Mouse (Mus musculus): ENCODE measurements around the gene Noxred1. TPM values are rescaled to one million over a fixed set of nuclear protein-coding genes. Genes with fewer than 3 reads are reported as not detected.
A peak's percentile ranks its signal among the peaks of the same experiment; 100 is the strongest.

The Noxred1 gene
- polyA plus RNA-seq, 1 experiment = not detected

DNA sequence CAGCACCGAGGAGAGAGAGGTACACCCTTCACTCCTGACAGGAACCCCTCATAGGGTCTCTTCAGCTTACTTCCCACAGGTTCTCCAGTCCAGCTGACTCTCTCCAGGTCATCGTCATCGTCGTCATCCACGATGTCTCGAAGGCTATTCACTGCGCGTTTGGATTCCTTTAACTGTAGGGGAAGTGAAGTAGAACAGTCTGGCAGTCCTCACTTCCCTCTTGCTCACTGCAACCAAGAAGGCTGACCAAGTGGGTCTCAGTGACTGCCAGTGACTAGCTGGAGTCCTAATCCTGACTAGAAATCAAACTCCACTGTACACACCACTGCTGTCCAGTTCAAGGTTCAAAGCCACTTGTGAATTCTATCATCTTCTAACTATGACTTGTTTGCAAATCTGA lies 22.0 kb upstream of the Noxred1 start:
- no peak overlapping the region for H3K4me3 ChIP-seq (replicated peaks; ENCODE audit: control insufficient read depth, low read depth, low read length)
- peaks cover 3% of the 10 kb centered on the region; the same call in 1 of the 2 replicates for H3K4me1 ChIP-seq (ENCODE audit: control insufficient read depth, insufficient read depth, low read length)
- TF ChIP-seq CTCF (IDR thresholded peaks at IDR 0.05; ENCODE audit: control insufficient read depth, insufficient read depth, low read length) = no peak
- TF ChIP-seq POLR2A (IDR thresholded peaks at IDR 0.05; ENCODE audit: borderline replicate concordance, control insufficient read depth, low read depth, low read length) = no peak
- H3K27ac ChIP-seq (ENCODE audit: control insufficient read depth, insufficient read depth, low read depth, low read length, poor library complexity) = no peak overlapping the region
- 89% methylated on average over 8 of the region's 8 CpGs for WGBS

DNA sequence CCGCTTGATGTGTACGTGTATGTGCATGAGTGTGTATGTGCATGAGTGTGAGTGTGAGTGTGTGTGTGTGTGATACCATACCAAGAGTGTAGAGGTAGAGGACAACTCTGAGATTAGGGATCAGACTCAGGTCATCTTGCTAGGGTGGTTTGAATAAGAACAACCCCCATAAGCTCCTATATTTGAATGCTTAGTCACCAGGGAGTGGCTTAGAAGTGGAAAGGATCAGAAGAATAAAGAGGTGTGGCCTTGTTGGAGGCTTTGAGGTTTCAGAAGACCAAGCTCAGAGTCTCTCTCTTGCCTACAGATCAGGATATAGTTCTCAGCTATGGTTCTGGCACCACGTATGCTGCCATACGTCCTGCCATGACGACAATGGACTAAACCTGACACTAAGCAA lies 18.1 kb upstream of the Noxred1 start:
- 89% methylated on average over 5 of the region's 5 CpGs for WGBS
- no peak for TF ChIP-seq CTCF (IDR thresholded peaks at IDR 0.05; ENCODE audit: control insufficient read depth, insufficient read depth, low read length)
- TF ChIP-seq POLR2A (IDR thresholded peaks at IDR 0.05; ENCODE audit: borderline replicate concordance, control insufficient read depth, low read depth, low read length) = no peak
- no peak overlapping the region for H3K4me3 ChIP-seq (replicated peaks; ENCODE audit: control insufficient read depth, low read depth, low read length)
- H3K27ac ChIP-seq (ENCODE audit: control insufficient read depth, insufficient read depth, low read depth, low read length, poor library complexity) = no peak overlapping the region
- H3K4me1 ChIP-seq (ENCODE audit: control insufficient read depth, insufficient read depth, low read length) = peaks cover 2% of the 10 kb centered on the region; the same call in 1 of the 2 replicates

DNA sequence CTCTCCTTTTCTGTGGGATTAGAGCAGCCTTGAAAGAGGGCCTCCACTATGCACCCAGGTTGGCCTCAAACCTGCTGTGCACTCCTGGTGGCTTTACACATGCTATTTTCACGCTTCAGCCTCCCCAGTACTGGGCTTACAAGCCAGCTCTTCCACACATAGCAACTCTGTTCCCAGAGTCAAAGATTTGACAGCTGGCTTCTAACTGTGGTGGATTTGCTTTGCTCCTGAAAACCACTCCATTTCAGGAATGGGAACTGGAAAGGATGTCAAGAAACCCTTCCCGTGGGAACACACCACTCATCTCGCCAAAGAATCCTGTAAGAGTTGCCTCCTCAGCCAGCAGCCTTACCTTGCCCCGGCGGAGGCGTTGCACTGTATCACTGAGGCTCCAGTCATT lies 15.3 kb upstream of the Noxred1 start:
- no peak overlapping the region for H3K27ac ChIP-seq (ENCODE audit: control insufficient read depth, insufficient read depth, low read depth, low read length, poor library complexity)
- H3K4me1 ChIP-seq (ENCODE audit: control insufficient read depth, insufficient read depth, low read length) = no peaks in the 10 kb centered on the region
- H3K4me3 ChIP-seq (replicated peaks; ENCODE audit: control insufficient read depth, low read depth, low read length) = no peak overlapping the region
- TF ChIP-seq CTCF (IDR thresholded peaks at IDR 0.05; ENCODE audit: control insufficient read depth, insufficient read depth, low read length) = no peak
- WGBS = 90% methylated on average over 6 of the region's 6 CpGs

DNA sequence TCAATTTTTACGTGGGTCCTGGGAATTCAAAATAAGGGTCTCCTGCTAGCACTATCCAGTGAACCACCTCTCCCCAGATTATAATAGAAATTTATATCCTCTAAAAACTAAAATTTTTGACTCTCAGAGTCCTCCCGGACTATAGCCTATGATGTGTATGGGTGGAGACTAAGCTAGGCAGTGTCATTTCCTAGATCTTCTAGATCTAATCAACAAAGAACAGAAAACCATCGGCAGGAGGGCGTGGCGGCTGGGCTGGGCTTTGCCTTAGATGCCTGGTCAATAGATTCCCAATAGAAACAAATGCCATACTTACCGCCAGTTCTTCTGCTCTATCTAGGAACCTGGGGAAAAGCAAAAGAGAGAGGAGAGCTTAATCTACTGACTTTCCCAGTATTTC lies 11.6 kb upstream of the Noxred1 start:
- Histone ChIP-seq H3K4me1 (ENCODE audit: control insufficient read depth, insufficient read depth, low read length) (no peaks in the 10 kb centered on the region), H3K4me3 (replicated peaks; ENCODE audit: control insufficient read depth, low read depth, low read length) (no peak overlapping the region), H3K27ac (ENCODE audit: control insufficient read depth, insufficient read depth, low read depth, low read length, poor library complexity) (no peak overlapping the region)
- no peak for TF ChIP-seq CTCF (IDR thresholded peaks at IDR 0.05; ENCODE audit: control insufficient read depth, insufficient read depth, low read length)
- no peak for TF ChIP-seq POLR2A (IDR thresholded peaks at IDR 0.05; ENCODE audit: borderline replicate concordance, control insufficient read depth, low read depth, low read length)
- 69% methylated on average over 6 of the region's 6 CpGs for WGBS

DNA sequence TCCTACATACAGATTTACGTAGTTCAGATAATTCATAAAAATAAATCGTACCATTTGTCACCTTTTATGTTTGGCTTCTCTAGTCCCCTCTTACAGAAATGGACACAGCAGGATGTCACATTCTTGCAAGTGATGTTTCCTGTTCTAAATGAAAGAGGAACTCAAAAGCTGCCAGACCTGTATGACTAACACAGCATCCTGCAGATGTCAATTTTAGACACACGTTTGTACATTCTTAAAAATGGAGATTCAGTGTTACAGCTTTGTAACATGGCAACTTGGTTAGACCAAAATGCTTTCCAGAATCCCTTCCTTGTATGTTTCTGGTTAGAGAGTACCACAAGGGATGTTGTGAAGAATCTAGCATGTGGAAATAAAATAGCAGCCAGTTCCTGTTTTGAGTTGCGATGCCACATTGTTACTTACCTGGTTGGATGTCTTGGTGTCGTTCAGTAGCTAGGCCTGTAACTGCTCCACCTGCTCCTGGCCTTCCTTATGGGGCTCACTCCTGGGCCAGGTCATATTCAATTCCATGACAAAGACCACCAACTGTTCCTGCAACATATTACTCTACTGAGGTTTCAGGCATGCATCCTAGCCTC lies 1.5 kb downstream of the Noxred1 start:
- Histone ChIP-seq H3K27ac (ENCODE audit: control insufficient read depth, insufficient read depth, low read depth, low read length, poor library complexity) (peak overlapping the region; percentile 73; the same call in 1 of the 2 replicates), H3K4me3 (replicated peaks; ENCODE audit: control insufficient read depth, low read depth, low read length) (no peak overlapping the region), H3K4me1 (ENCODE audit: control insufficient read depth, insufficient read depth, low read length) (peaks cover 5% of the 10 kb centered on the region; the same call in 1 of the 2 replicates)
- TF ChIP-seq POLR2A (IDR thresholded peaks at IDR 0.05; ENCODE audit: borderline replicate concordance, control insufficient read depth, low read depth, low read length) (no peak), CTCF (IDR thresholded peaks at IDR 0.05; ENCODE audit: control insufficient read depth, insufficient read depth, low read length) (no peak)
- WGBS = 13% methylated on average over 5 of the region's 5 CpGs

DNA sequence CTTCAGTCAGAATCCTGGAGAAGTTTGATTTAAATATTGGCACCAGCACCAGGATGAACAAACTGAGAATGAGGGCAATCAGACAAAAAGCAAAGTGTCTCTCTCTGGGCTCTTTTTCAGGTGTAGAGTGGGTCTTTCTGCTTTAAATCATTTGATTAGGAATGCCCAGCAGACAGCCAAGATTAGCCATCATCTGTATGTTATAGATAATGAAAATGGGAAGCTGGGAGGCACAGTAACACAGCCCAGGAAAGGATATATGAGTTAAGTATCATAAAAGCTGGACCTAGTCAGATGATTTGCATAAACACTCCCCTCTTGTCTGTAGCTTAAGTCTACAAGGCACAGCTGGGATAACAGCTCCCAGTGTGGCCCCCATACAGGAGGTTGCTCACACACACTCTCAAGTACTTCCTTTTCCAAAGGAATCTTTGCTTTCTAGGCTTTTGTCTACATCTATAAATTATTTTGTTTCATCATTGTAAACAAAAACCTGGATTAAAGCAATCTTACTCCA lies 8.1 kb downstream of the Noxred1 start:
- Histone ChIP-seq H3K4me1 (ENCODE audit: control insufficient read depth, insufficient read depth, low read length) (peaks cover 2% of the 10 kb centered on the region; the same call in 1 of the 2 replicates), H3K4me3 (replicated peaks; ENCODE audit: control insufficient read depth, low read depth, low read length) (no peak overlapping the region), H3K27ac (ENCODE audit: control insufficient read depth, insufficient read depth, low read depth, low read length, poor library complexity) (no peak overlapping the region)
- TF ChIP-seq CTCF (IDR thresholded peaks at IDR 0.05; ENCODE audit: control insufficient read depth, insufficient read depth, low read length) = no peak
- no peak for TF ChIP-seq POLR2A (IDR thresholded peaks at IDR 0.05; ENCODE audit: borderline replicate concordance, control insufficient read depth, low read depth, low read length)

DNA sequence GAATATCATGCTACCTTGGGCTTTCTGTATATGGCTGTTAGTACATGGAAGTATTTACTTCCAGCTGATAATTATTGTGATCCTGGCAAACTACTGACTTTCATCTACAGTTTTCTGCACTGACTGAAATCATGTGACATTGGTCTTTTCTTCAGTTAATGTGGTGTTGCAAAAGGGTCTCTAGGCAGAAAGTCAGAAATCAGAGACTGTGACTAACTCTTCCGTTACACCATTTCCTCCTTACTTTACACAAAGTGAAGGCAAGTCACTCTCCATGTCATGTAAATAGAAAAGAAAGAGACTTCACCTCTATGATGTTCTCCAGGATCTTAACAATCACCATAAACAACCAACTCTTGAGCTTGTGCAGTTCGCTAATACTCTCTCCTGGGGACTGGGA lies 8.9 kb downstream of the Noxred1 start:
- no peak for TF ChIP-seq CTCF (IDR thresholded peaks at IDR 0.05; ENCODE audit: control insufficient read depth, insufficient read depth, low read length)
- no peak for TF ChIP-seq POLR2A (IDR thresholded peaks at IDR 0.05; ENCODE audit: borderline replicate concordance, control insufficient read depth, low read depth, low read length)
- H3K4me3 ChIP-seq (replicated peaks; ENCODE audit: control insufficient read depth, low read depth, low read length) = no peak overlapping the region
- H3K4me1 ChIP-seq (ENCODE audit: control insufficient read depth, insufficient read depth, low read length) = peaks cover 2% of the 10 kb centered on the region; the same call in 1 of the 2 replicates
- WGBS = 61% methylated on average over 2 of the region's 2 CpGs
- no peak overlapping the region for H3K27ac ChIP-seq (ENCODE audit: control insufficient read depth, insufficient read depth, low read depth, low read length, poor library complexity)

DNA sequence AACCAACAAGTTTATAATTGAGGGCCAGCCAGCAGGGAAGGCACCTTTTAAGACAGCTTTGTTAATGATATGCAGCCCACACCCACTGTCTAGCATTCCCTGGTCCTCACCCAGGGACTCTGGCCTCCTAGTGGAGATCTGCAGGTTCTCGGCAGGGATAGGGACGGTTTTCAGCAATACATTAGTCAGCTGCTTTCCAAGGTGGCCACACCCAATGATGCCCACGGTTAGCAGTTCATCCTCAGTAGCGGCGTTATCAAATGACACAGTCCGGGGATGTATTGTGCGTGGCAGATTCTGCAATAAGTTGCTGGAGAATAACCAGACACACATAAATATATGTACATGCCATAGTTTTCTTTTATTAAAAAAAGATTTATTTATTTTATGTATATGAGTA lies 11.7 kb downstream of the Noxred1 start:
- Histone ChIP-seq H3K27ac (ENCODE audit: control insufficient read depth, insufficient read depth, low read depth, low read length, poor library complexity) (no peak overlapping the region), H3K4me3 (replicated peaks; ENCODE audit: control insufficient read depth, low read depth, low read length) (no peak overlapping the region), H3K4me1 (ENCODE audit: control insufficient read depth, insufficient read depth, low read length) (peaks cover 2% of the 10 kb centered on the region; the same call in 1 of the 2 replicates)
- no peak for TF ChIP-seq POLR2A (IDR thresholded peaks at IDR 0.05; ENCODE audit: borderline replicate concordance, control insufficient read depth, low read depth, low read length)
- no peak for TF ChIP-seq CTCF (IDR thresholded peaks at IDR 0.05; ENCODE audit: control insufficient read depth, insufficient read depth, low read length)
- WGBS = 73% methylated on average over 7 of the region's 7 CpGs

DNA sequence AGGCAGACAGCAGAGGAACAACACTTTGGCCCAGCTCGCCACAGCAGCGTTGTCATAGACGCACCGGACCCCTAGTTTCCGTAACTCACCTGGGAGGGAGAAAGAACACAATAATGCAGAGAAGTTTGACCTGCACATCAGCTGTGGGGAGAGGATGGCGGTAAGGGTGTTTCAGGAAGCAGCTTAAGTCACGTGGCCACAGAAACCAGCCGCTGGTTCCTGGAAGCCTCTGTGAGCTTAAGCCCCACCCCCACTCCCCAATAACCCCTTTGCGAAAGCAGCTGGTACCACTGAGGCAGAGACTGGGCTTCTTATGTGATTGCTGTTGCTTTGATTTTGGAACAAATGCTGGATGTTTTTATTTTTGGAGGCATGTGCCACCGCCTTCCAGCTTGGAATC lies 13.6 kb downstream of the Noxred1 start:
- WGBS = 53% methylated on average over 10 of the region's 10 CpGs
- no peak overlapping the region for H3K27ac ChIP-seq (ENCODE audit: control insufficient read depth, insufficient read depth, low read depth, low read length, poor library complexity)
- H3K4me3 ChIP-seq (replicated peaks; ENCODE audit: control insufficient read depth, low read depth, low read length) = no peak overlapping the region
- TF ChIP-seq CTCF (IDR thresholded peaks at IDR 0.05; ENCODE audit: control insufficient read depth, insufficient read depth, low read length) = no peak
- no peak for TF ChIP-seq POLR2A (IDR thresholded peaks at IDR 0.05; ENCODE audit: borderline replicate concordance, control insufficient read depth, low read depth, low read length)
- H3K4me1 ChIP-seq (ENCODE audit: control insufficient read depth, insufficient read depth, low read length) = peaks cover under 1% of the 10 kb centered on the region; the same call in 1 of the 2 replicates

Data from bone marrow, adult 2 months (tissue).